Mouse (Mus musculus): ENCODE data around the gene Opcml. TPM values are rescaled to one million over a fixed set of nuclear protein-coding genes. Genes with fewer than 3 reads are reported as not detected.

Gene Opcml
- polyA plus RNA-seq, 1 experiment = 88.3 TPM

GRCm38 (mm10) chr9:27821197-27821596 is 30.6 kb downstream of the Opcml start:
- TF ChIP-seq POLR2A (IDR thresholded peaks at IDR 0.05; ENCODE audit: extremely low read depth, insufficient read depth, low read length) (no peak), CTCF (IDR thresholded peaks at IDR 0.05; ENCODE audit: extremely low read depth, insufficient read depth, low read length) (no peak)
- peaks cover 2% of the 10 kb centered on the region; the same call in 1 of the 2 replicates for H3K4me1 ChIP-seq (ENCODE audit: control insufficient read depth, insufficient read depth, low read length)
- no peak overlapping the region for H3K4me3 ChIP-seq (ENCODE audit: insufficient read depth, low read length)

GRCm38 (mm10) chr9:27822681-27823080 is 32.1 kb downstream of the Opcml start:
- no peak overlapping the region for H3K4me3 ChIP-seq (ENCODE audit: insufficient read depth, low read length)
- no peak overlapping the region for H3K27ac ChIP-seq (ENCODE audit: insufficient read depth, low read length)
- no peak for TF ChIP-seq POLR2A (IDR thresholded peaks at IDR 0.05; ENCODE audit: extremely low read depth, insufficient read depth, low read length)
- TF ChIP-seq CTCF (IDR thresholded peaks at IDR 0.05; ENCODE audit: extremely low read depth, insufficient read depth, low read length) = no peak
- peaks cover 4% of the 10 kb centered on the region for H3K4me1 ChIP-seq (ENCODE audit: control insufficient read depth, insufficient read depth, low read length)

More at GRCm38 (mm10) chr9:27821197-27821596, 30.6 kb downstream of the Opcml start:
- no peak overlapping the region for H3K27ac ChIP-seq (ENCODE audit: insufficient read depth, low read length)

- H3K4me1 ChIP-seq (ENCODE audit: control insufficient read depth, insufficient read depth, low read length) = peaks cover 9% of the 10 kb centered on the region
- no peak overlapping the region for H3K4me3 ChIP-seq (ENCODE audit: insufficient read depth, low read length)
- no peak overlapping the region for H3K27ac ChIP-seq (ENCODE audit: insufficient read depth, low read length)
- TF ChIP-seq CTCF (IDR thresholded peaks at IDR 0.05; ENCODE audit: extremely low read depth, insufficient read depth, low read length) (no peak), POLR2A (IDR thresholded peaks at IDR 0.05; ENCODE audit: extremely low read depth, insufficient read depth, low read length) (no peak)
Measured at GRCm38 (mm10) chr9:27824424-27824823, 33.8 kb downstream of the Opcml start.

- Histone ChIP-seq H3K27ac (ENCODE audit: insufficient read depth, low read length) (no peak overlapping the region), H3K4me1 (ENCODE audit: control insufficient read depth, insufficient read depth, low read length) (peaks cover 7% of the 10 kb centered on the region; the same call in 1 of the 2 replicates), H3K4me3 (ENCODE audit: insufficient read depth, low read length) (no peak overlapping the region)
- TF ChIP-seq CTCF (IDR thresholded peaks at IDR 0.05; ENCODE audit: extremely low read depth, insufficient read depth, low read length) = no peak
- TF ChIP-seq POLR2A (IDR thresholded peaks at IDR 0.05; ENCODE audit: extremely low read depth, insufficient read depth, low read length) = no peak
Measured at GRCm38 (mm10) chr9:27830519-27830918, 39.9 kb downstream of the Opcml start.

GRCm38 (mm10) chr9:27842806-27843205 is 52.2 kb downstream of the Opcml start:
- TF ChIP-seq POLR2A (IDR thresholded peaks at IDR 0.05; ENCODE audit: extremely low read depth, insufficient read depth, low read length) (no peak), CTCF (IDR thresholded peaks at IDR 0.05; ENCODE audit: extremely low read depth, insufficient read depth, low read length) (no peak)
- no peak overlapping the region for H3K27ac ChIP-seq (ENCODE audit: insufficient read depth, low read length)
- H3K4me1 ChIP-seq (ENCODE audit: control insufficient read depth, insufficient read depth, low read length) = peaks cover 5% of the 10 kb centered on the region
- no peak overlapping the region for H3K4me3 ChIP-seq (ENCODE audit: insufficient read depth, low read length)

GRCm38 (mm10) chr9:27871624-27872023 is 81.0 kb downstream of the Opcml start:
- Histone ChIP-seq H3K4me3 (ENCODE audit: insufficient read depth, low read length) (no peak overlapping the region), H3K4me1 (ENCODE audit: control insufficient read depth, insufficient read depth, low read length) (peaks cover 7% of the 10 kb centered on the region), H3K27ac (ENCODE audit: insufficient read depth, low read length) (no peak overlapping the region)
- no peak for TF ChIP-seq POLR2A (IDR thresholded peaks at IDR 0.05; ENCODE audit: extremely low read depth, insufficient read depth, low read length)
- no peak for TF ChIP-seq CTCF (IDR thresholded peaks at IDR 0.05; ENCODE audit: extremely low read depth, insufficient read depth, low read length)

- Histone ChIP-seq H3K4me3 (ENCODE audit: insufficient read depth, low read length) (no peak overlapping the region), H3K4me1 (ENCODE audit: control insufficient read depth, insufficient read depth, low read length) (peaks cover 2% of the 10 kb centered on the region; the same call in 1 of the 2 replicates), H3K27ac (ENCODE audit: insufficient read depth, low read length) (no peak overlapping the region)
- TF ChIP-seq CTCF (IDR thresholded peaks at IDR 0.05; ENCODE audit: extremely low read depth, insufficient read depth, low read length) (no peak), POLR2A (IDR thresholded peaks at IDR 0.05; ENCODE audit: extremely low read depth, insufficient read depth, low read length) (no peak)
Measured at GRCm38 (mm10) chr9:27889636-27890035, 99.1 kb downstream of the Opcml start.

GRCm38 (mm10) chr9:27917250-27917649 is 126.7 kb downstream of the Opcml start:
- peaks cover 1% of the 10 kb centered on the region; the same call in 1 of the 2 replicates for H3K4me1 ChIP-seq (ENCODE audit: control insufficient read depth, insufficient read depth, low read length)
- H3K4me3 ChIP-seq (ENCODE audit: insufficient read depth, low read length) = no peak overlapping the region
- H3K27ac ChIP-seq (ENCODE audit: insufficient read depth, low read length) = no peak overlapping the region
- TF ChIP-seq POLR2A (IDR thresholded peaks at IDR 0.05; ENCODE audit: extremely low read depth, insufficient read depth, low read length) = no peak
- no peak for TF ChIP-seq CTCF (IDR thresholded peaks at IDR 0.05; ENCODE audit: extremely low read depth, insufficient read depth, low read length)

GRCm38 (mm10) chr9:27923495-27923894 is 132.9 kb downstream of the Opcml start:
- Histone ChIP-seq H3K27ac (ENCODE audit: insufficient read depth, low read length) (no peak overlapping the region), H3K4me1 (ENCODE audit: control insufficient read depth, insufficient read depth, low read length) (peaks cover 6% of the 10 kb centered on the region; the same call in 1 of the 2 replicates), H3K4me3 (ENCODE audit: insufficient read depth, low read length) (no peak overlapping the region)
- TF ChIP-seq CTCF (IDR thresholded peaks at IDR 0.05; ENCODE audit: extremely low read depth, insufficient read depth, low read length) (no peak), POLR2A (IDR thresholded peaks at IDR 0.05; ENCODE audit: extremely low read depth, insufficient read depth, low read length) (no peak)

- Histone ChIP-seq H3K4me3 (ENCODE audit: insufficient read depth, low read length) (no peak overlapping the region), H3K4me1 (ENCODE audit: control insufficient read depth, insufficient read depth, low read length) (peaks cover 6% of the 10 kb centered on the region; the same call in 1 of the 2 replicates), H3K27ac (ENCODE audit: insufficient read depth, low read length) (no peak overlapping the region)
- TF ChIP-seq POLR2A (IDR thresholded peaks at IDR 0.05; ENCODE audit: extremely low read depth, insufficient read depth, low read length) (no peak), CTCF (IDR thresholded peaks at IDR 0.05; ENCODE audit: extremely low read depth, insufficient read depth, low read length) (no peak)
Measured at GRCm38 (mm10) chr9:27923945-27924825, 133.6 kb downstream of the Opcml start.

Measured in cortical plate, adult 2 months (tissue).